In the genomic region with DNA sequence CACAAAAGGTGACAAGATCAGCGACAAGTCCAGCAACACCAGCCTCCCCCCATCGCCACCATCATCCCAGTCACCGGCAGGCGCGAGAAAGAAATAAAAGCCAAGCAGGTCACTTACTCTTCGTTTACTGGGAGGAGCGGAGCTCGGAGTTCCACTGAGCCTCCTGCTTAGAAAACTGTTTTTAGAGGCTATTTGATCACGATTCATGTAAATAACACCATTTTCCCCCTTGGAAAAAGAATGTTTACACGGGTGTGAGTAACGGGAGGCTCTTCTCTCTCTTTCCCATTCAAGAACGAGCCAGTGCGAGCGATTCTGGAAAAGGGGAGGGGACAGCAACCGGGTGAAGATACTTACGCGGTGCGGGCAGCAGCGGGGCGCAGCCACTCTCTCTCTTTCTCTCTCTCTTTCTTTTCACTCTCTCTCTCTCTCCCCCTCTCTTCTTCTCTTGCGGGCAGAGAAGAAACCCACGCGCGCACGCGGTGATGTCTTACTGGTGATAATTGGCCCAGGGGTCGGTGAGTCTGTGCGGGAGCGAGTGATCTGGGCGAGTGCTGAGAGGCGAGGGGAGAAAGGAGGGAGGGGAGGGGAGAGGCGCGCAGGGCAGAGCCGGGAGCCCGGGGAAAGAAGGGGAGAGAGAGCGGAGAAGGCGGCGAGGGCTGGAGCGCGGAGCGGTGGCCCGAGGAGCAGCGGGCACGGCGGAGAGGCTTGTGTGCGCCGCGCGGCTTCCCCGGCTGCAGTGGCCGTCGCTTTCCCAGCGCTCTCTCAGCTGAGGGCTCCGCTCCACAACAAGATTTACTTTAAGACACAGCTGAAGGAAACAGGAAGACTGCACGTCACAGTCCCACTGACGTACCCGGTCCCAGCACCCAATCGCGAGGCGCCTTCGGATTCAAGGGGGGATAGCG, we compare ENCODE assay signal across 8 mouse cellular contexts. TPM values are rescaled to one million over a fixed set of nuclear protein-coding genes. Genes with fewer than 3 reads are reported as not detected.
A peak's percentile ranks its signal among the peaks of the same experiment; 100 is the strongest.
DNase-seq lines count a peak whose midpoint lies in the region; ATAC-seq and TF ChIP-seq lines count a peak whose summit lies in the region.

Gene Prox1 (minus strand): TSS at position 804 of the 908 bp plus-strand sequence.

- H3K9ac ChIP-seq in liver, postnatal 0 days (replicated peaks): peak within 1 kb of the TSS; percentile 80

- no peak for TF ChIP-seq EP300 in liver, postnatal 0 days (IDR thresholded peaks at IDR 0.05; ENCODE audit: low read depth)

- peak; percentile 88 to 89 for DNase-seq in cerebellum, adult 2 months
- peak; percentile 56 to 68 for DNase-seq in frontal cortex, postnatal 10 days (ENCODE audit: low spot score in 2 of 2)
- DNase-seq in hindbrain, embryonic 10.5 days (ENCODE audit: low spot score): peak; percentile 91
- DNase-seq in layer of hippocampus, adult 8-10 months (ENCODE audit: low spot score in 2 of 2): peak; percentile 53 to 54
- DNase-seq in liver, postnatal 0 days: peak; percentile 61
- no peak for DNase-seq in spleen, adult 18-20 months

- peak within 1 kb of the TSS; percentile 75 for H3K4me2 ChIP-seq in liver, postnatal 0 days (ENCODE audit: low read depth, low read length)

- no peaks in the 10 kb centered on the region for H3K36me3 ChIP-seq in hindbrain, embryonic 10.5 days
- no peaks in the 10 kb centered on the region for H3K36me3 ChIP-seq in liver, postnatal 0 days (replicated peaks; ENCODE audit: insufficient read depth, low read length)

- under 1% methylated on average over 61 of the region's 62 CpGs for WGBS in cerebellum, adult 2 months
- under 1% methylated on average over 62 of the region's 62 CpGs for WGBS in hindbrain, embryonic 10.5 days
- WGBS in liver, postnatal 0 days (ENCODE audit: insufficient replicate concordance): 1% methylated on average over 62 of the region's 62 CpGs
- under 1% methylated on average over 62 of the region's 62 CpGs for WGBS in olfactory bulb, adult 2 months

- peak within 1 kb of the TSS; percentile 93 for H3K4me3 ChIP-seq in cerebellum, adult 2 months (replicated peaks; ENCODE audit: insufficient read depth, low read depth, low read length)
- H3K4me3 ChIP-seq in hindbrain, embryonic 10.5 days: peak within 1 kb of the TSS; percentile 84
- H3K4me3 ChIP-seq in liver, postnatal 0 days (ENCODE audit: low read depth, low read length): peak within 1 kb of the TSS; percentile 65
- peak within 1 kb of the TSS; percentile 41 for H3K4me3 ChIP-seq in olfactory bulb, adult 2 months (ENCODE audit: insufficient read depth, low read depth, low read length)

- no peak for TF ChIP-seq CTCF in cerebellum, adult 2 months (IDR thresholded peaks at IDR 0.05; ENCODE audit: borderline replicate concordance, insufficient read depth, low read depth, low read length)
- TF ChIP-seq CTCF in liver, postnatal 0 days (IDR thresholded peaks at IDR 0.05; ENCODE audit: low read depth): no peak
- no peak for TF ChIP-seq CTCF in olfactory bulb, adult 2 months (IDR thresholded peaks at IDR 0.05; ENCODE audit: insufficient read depth, low read depth, low read length)

- H3K27me3 ChIP-seq in cerebellum, adult 2 months (ENCODE audit: control insufficient read depth, insufficient read depth, low read length): no peaks in the 10 kb centered on the region
- H3K27me3 ChIP-seq in hindbrain, embryonic 10.5 days (ENCODE audit: insufficient read depth, poor library complexity, severe bottlenecking): peaks cover 53% of the 10 kb centered on the region
- H3K27me3 ChIP-seq in liver, postnatal 0 days (ENCODE audit: insufficient read depth, low read length): peaks cover 41% of the 10 kb centered on the region

- peak; percentile 82 for TF ChIP-seq POLR2A in cerebellum, adult 2 months (IDR thresholded peaks at IDR 0.05; ENCODE audit: borderline replicate concordance, insufficient read depth, low read length)
- no peak for TF ChIP-seq POLR2A in olfactory bulb, adult 2 months (IDR thresholded peaks at IDR 0.05; ENCODE audit: insufficient read depth, low read depth, low read length)

- peak within 1 kb of the TSS; percentile 86 for H3K27ac ChIP-seq in cerebellum, adult 2 months (ENCODE audit: insufficient read depth, low read length)
- H3K27ac ChIP-seq in hindbrain, embryonic 10.5 days: peak within 1 kb of the TSS; percentile 93
- H3K27ac ChIP-seq in liver, postnatal 0 days (ENCODE audit: low read depth): peak within 1 kb of the TSS; percentile 90
- H3K27ac ChIP-seq in olfactory bulb, adult 2 months (ENCODE audit: insufficient read depth, low read depth, low read length): no peak within 1 kb of the TSS

- no peaks in the 10 kb centered on the region for H3K9me3 ChIP-seq in hindbrain, embryonic 10.5 days
- no peaks in the 10 kb centered on the region for H3K9me3 ChIP-seq in liver, postnatal 0 days (ENCODE audit: low read length)

- H3K4me1 ChIP-seq in cerebellum, adult 2 months (ENCODE audit: control insufficient read depth, insufficient read depth, low read length): peaks cover 8% of the 10 kb centered on the region; the same call in 1 of the 2 replicates
- H3K4me1 ChIP-seq in hindbrain, embryonic 10.5 days (replicated peaks): peaks cover 78% of the 10 kb centered on the region
- H3K4me1 ChIP-seq in liver, postnatal 0 days (ENCODE audit: insufficient read depth): no peaks in the 10 kb centered on the region
- peaks cover 25% of the 10 kb centered on the region for H3K4me1 ChIP-seq in olfactory bulb, adult 2 months (ENCODE audit: control insufficient read depth, insufficient read depth, low read length)

- ATAC-seq in activated CD4-positive, CD25-positive, alpha-beta regulatory T cell, adult 4 months: peak; percentile 66
- peak; percentile 49 for ATAC-seq in liver, postnatal 0 days

RNA-seq across cellular contexts. Expression of gene Prox1, which starts in this region (rescaled TPM):
- under 1 TPM in 1 of 2 experiments, not detected in 1; 0.05 TPM for polyA plus RNA-seq in activated CD4-positive, CD25-positive, alpha-beta regulatory T cell, adult 4 months (2017; shearing (Covaris generic))
- 13.7 and 14.7 TPM in 2 replicates for polyA plus RNA-seq in cerebellum, adult 2 months (2012; rRNA removed)
- polyA plus RNA-seq in hindbrain, embryonic 10.5 days (2016; fragmentation: Nextera tagmentation; extraction: Ambion mirVana): 7.5 and 9.4 TPM in 2 replicates
- 10 to 100 TPM; 62.2 to 75.9 (median 71.3) TPM for total RNA-seq in layer of hippocampus, adult 8-10 months (2022)
- 10.0 and 11.8 TPM in 2 replicates for polyA plus RNA-seq in liver, postnatal 0 days (2015; fragmentation: Nextera tagmentation; extraction: Ambion mirVana)
- not detected in 2 replicates for polyA plus RNA-seq in olfactory bulb, adult 2 months (2012; ENCODE audit: insufficient read depth, insufficient read length, low replicate concordance, missing spikeins)

Comparison
In these comparisons a context has a peak if more than half of its experiments do, and no peak if none do; other contexts are left out.
1. Peak in ATAC-seq in activated CD4-positive, CD25-positive, alpha-beta regulatory T cell, adult 4 months; RNA of the gene not detected or under 1 TPM.
2. DNase-seq: peak in cerebellum, adult 2 months (2 of 2), frontal cortex, postnatal 10 days (2 of 2), hindbrain, embryonic 10.5 days (single experiment), layer of hippocampus, adult 8-10 months (2 of 2) and liver, postnatal 0 days (single experiment); none in spleen, adult 18-20 months (0 of 2).
3. H3K4me3 ChIP-seq: peak in every context shown above with its lines; median percentile 93 in cerebellum, adult 2 months; 84 in hindbrain, embryonic 10.5 days; 65 in liver, postnatal 0 days; 41 in olfactory bulb, adult 2 months.